Mouse (Mus musculus) lung, postnatal 36 days (tissue): ENCODE results near the gene Gm16181.
A peak's percentile ranks its signal among the peaks of the same experiment; 100 is the strongest.

Experiments used
- DNase-seq: peaks from one replicate; pipeline ENCODE4 v3.0.0; 2022; ENCODE audit warnings: mixed read lengths

Gm16181 gene

GRCm38 (mm10) chr17:35251162-35251719 is 30.6 kb downstream of the Gm16181 start:
- peak; percentile 90 for DNase-seq

GRCm38 (mm10) chr17:35251981-35252380 is 31.3 kb downstream of the Gm16181 start:
- DNase-seq, result no peak

GRCm38 (mm10) chr17:35252619-35253292 is 32.1 kb downstream of the Gm16181 start:
- no peak for DNase-seq

GRCm38 (mm10) chr17:35253293-35254093 is 32.9 kb downstream of the Gm16181 start:
- DNase-seq, result no peak

GRCm38 (mm10) chr17:35254241-35255098 is 33.8 kb downstream of the Gm16181 start:
- DNase-seq, result peak; percentile 84

GRCm38 (mm10) chr17:35255301-35255700 is 34.7 kb downstream of the Gm16181 start:
- no peak for DNase-seq

- DNase-seq, result no peak
Observed at GRCm38 (mm10) chr17:35255704-35256103, 35.1 kb downstream of the Gm16181 start.

- no peak for DNase-seq
Observed at GRCm38 (mm10) chr17:35257378-35257777, 36.7 kb downstream of the Gm16181 start.

- peak; percentile 99 for DNase-seq
Observed at GRCm38 (mm10) chr17:35257824-35258491, 37.3 kb downstream of the Gm16181 start.

- DNase-seq, result peak; percentile 94
Observed at GRCm38 (mm10) chr17:35258492-35259478, 38.2 kb downstream of the Gm16181 start.

- DNase-seq, result no peak
Observed at GRCm38 (mm10) chr17:35259621-35260020, 39.0 kb downstream of the Gm16181 start.

GRCm38 (mm10) chr17:35261651-35262050 is 41.0 kb downstream of the Gm16181 start:
- DNase-seq, result no peak

- DNase-seq, result peak; percentile 100
Observed at GRCm38 (mm10) chr17:35262664-35263522, 42.3 kb downstream of the Gm16181 start, which contains the start of gene H2-D1. H2-D1 (plus strand) TSS chr17:35262730.

GRCm38 (mm10) chr17:35263523-35263883 is 42.9 kb downstream of the Gm16181 start:
- peak; percentile 51 for DNase-seq

GRCm38 (mm10) chr17:35267399-35268086 is 46.9 kb downstream of the Gm16181 start:
- DNase-seq, result no peak

- DNase-seq, result peak; percentile 53
Observed at GRCm38 (mm10) chr17:35269653-35270347, 49.2 kb downstream of the Gm16181 start.

- DNase-seq, result no peak
Observed at GRCm38 (mm10) chr17:35272249-35272648, 51.6 kb downstream of the Gm16181 start.
